16 mouse cellular contexts compared by ENCODE assay signal in genomic region chr14:77256943-77257342, GRCm38 (mm10).
DNase-seq lines count a peak whose midpoint lies in the region; ATAC-seq and TF ChIP-seq lines count a peak whose summit lies in the region.
"Had no signal": no experiment of that assay in that cellular context is flagged by ENCODE, and none has a peak within 500 bp of the region (broad histone marks: within the 10 kb centered on the region; RNA-seq: fewer than 3 reads in every experiment).

No protein-coding gene starts in this region.

- H3K36me3 ChIP-seq in stomach, postnatal 0 days (ENCODE audit: control insufficient read depth, insufficient read depth, low read length) = no peaks in the 10 kb centered on the region
- H3K36me3 ChIP-seq: heart, embryonic 12.5 days; liver, embryonic 12.5 days had no signal

- 76% methylated on average over 2 of the region's 2 CpGs for WGBS in stomach, postnatal 0 days

- no peak for TF ChIP-seq EP300 in stomach, postnatal 0 days (optimal IDR thresholded peaks at IDR 0.05)

- ATAC-seq in stomach, postnatal 0 days (ENCODE audit: low FRiP score, low TSS enrichment) = no peak
- ATAC-seq: liver, embryonic 12.5 days; Patski had no signal

- peak; percentile 4 to 9 for DNase-seq in adrenal gland, postnatal 36 days
- DNase-seq in adrenal gland, adult 18-20 months (ENCODE audit: low spot score in 2 of 2) = no peak
- DNase-seq in layer of hippocampus, adult 18-20 months (ENCODE audit: low spot score in 2 of 2) = peak; percentile 21 to 67
- DNase-seq in layer of hippocampus, postnatal 25 days (ENCODE audit: extremely low spot score in 1 of 2, low spot score in 1 of 2) = no peak
- DNase-seq in cerebellum, adult 9-11 months = peak; percentile 90
- DNase-seq in retina, embryonic 14.5 days (ENCODE audit: low spot score) = peak; percentile 20
- no peak for DNase-seq in thymus, postnatal 0 days (ENCODE audit: low spot score)
- no peak for DNase-seq in stomach, postnatal 0 days (ENCODE audit: low spot score)
- DNase-seq: heart, postnatal 4 days; kidney, adult 18-20 months; kidney, postnatal 36 days; thymus, postnatal 14 days had no signal

- H3K27me3 ChIP-seq in stomach, postnatal 0 days (ENCODE audit: control insufficient read depth, insufficient read depth, low read length) = no peaks in the 10 kb centered on the region
- H3K27me3 ChIP-seq: heart, embryonic 12.5 days; liver, embryonic 12.5 days; Patski had no signal

- H3K9ac ChIP-seq in stomach, postnatal 0 days (ENCODE audit: low read length) = no peak overlapping the region
- H3K9ac ChIP-seq: heart, embryonic 12.5 days; liver, embryonic 12.5 days had no signal

- no peak overlapping the region for H3K4me3 ChIP-seq in stomach, postnatal 0 days (ENCODE audit: low read depth, low read length)
- H3K4me3 ChIP-seq: heart, embryonic 12.5 days; liver, embryonic 12.5 days; megakaryocyte, embryonic 14.5 days had no signal

- no peaks in the 10 kb centered on the region for H3K9me3 ChIP-seq in stomach, postnatal 0 days (ENCODE audit: control insufficient read depth, low read length)
- H3K9me3 ChIP-seq: heart, embryonic 12.5 days; liver, embryonic 12.5 days; megakaryocyte, embryonic 14.5 days had no signal

- no peak for TF ChIP-seq CTCF in stomach, postnatal 0 days (IDR thresholded peaks at IDR 0.05; ENCODE audit: low read depth)

- H3K27ac ChIP-seq in stomach, postnatal 0 days (replicated peaks) = no peak overlapping the region
- H3K27ac ChIP-seq: liver, embryonic 12.5 days had no signal

- no peak overlapping the region for H3K4me2 ChIP-seq in stomach, postnatal 0 days (replicated peaks; ENCODE audit: low read depth)
- H3K4me2 ChIP-seq: heart, embryonic 12.5 days; liver, embryonic 12.5 days had no signal

- H3K4me1 ChIP-seq in stomach, postnatal 0 days (replicated peaks; ENCODE audit: control insufficient read depth, insufficient read depth) = no peaks in the 10 kb centered on the region
- H3K4me1 ChIP-seq: heart, embryonic 12.5 days; liver, embryonic 12.5 days had no signal

Comparison
In these comparisons a context has a peak if more than half of its experiments do, and no peak if none do; other contexts are left out.
1. DNase-seq: peak in adrenal gland, postnatal 36 days (2 of 2), layer of hippocampus, adult 18-20 months (2 of 2), cerebellum, adult 9-11 months (single experiment) and retina, embryonic 14.5 days (single experiment); none in adrenal gland, adult 18-20 months (0 of 2), layer of hippocampus, postnatal 25 days (0 of 2), thymus, postnatal 0 days (single experiment) and stomach, postnatal 0 days (single experiment).